Mouse (Mus musculus): ENCODE measurements at regions not wholly inside any gene's neighbourhood (a gene's known extent, or its start where the extent isn't known, plus 50 kb on each side); places are given as distances from the start of the nearest gene placed in this dataset.
"Not testable (repeated sequence)": the region's sequence is repeated elsewhere in the genome, so short reads cannot be mapped to it uniquely, and the experiment has no call there.

- no peak for DNase-seq (ENCODE audit: low spot score in 2 of 2)
- intact Hi-C loops (cut with DNase I) = no loop called here
Observed at GRCm38 (mm10) chr19:51355701-51356100, 677.3 kb upstream of the Sorcs1 start.

DNA sequence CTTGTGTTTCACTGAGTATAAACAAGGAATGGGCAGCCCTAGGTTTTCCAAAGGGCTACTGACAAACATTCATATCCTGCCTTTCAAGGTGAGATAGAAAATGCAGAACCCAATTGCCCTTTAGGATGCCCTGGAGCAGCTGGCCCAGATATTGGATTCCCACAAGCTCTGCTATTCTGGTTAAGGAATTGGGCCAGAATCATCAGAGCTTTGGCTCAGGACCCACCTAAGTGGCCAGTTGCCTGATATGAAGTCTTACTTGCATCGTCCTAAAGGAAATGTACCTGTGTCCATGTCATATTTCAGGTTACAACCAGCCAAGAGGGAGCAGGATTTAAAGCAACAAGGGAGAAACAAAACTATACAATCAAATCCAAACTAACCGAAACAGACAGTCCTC is 662.0 kb upstream of the Sorcs1 start:
- no peak for DNase-seq (ENCODE audit: low spot score in 2 of 2)
- intact Hi-C loops (cut with DNase I) = no loop called here

- intact Hi-C loops (cut with DNase I) = no loop called here
Observed at GRCm38 (mm10) chr19:51330010-51330409, 651.6 kb upstream of the Sorcs1 start.

GRCm38 (mm10) chr19:51303708-51304107 is 625.3 kb upstream of the Sorcs1 start:
- peak in 1 of 2 experiments; percentile 3 for DNase-seq (ENCODE audit: low spot score in 2 of 2)
- intact Hi-C loops (cut with DNase I) = no loop called here

More at GRCm38 (mm10) chr19:51330010-51330409, 651.6 kb upstream of the Sorcs1 start:
- DNase-seq (ENCODE audit: low spot score in 2 of 2) = no peak

DNA sequence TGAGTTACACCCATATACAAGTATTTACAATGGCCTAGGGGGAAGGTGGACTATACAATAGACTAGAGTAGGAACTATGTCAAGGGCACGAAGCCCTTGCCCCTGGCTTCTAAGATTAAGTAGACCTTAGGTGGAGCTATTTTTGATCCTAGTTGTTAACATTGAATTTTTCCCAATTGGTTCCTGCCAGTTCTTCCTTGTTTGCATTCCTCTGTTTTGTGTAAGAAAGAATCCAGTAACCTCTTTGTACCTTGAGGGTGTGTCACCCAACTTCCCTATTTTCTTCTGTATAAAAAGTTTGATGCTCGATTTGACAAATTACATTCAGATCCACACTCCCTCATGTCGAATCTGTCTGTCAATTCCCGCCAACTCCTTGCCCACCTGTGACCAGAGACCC is 618.2 kb upstream of the Sorcs1 start:
- DNase-seq (ENCODE audit: low spot score in 2 of 2); intact Hi-C loops (cut with DNase I): not testable (repeated sequence)

DNA sequence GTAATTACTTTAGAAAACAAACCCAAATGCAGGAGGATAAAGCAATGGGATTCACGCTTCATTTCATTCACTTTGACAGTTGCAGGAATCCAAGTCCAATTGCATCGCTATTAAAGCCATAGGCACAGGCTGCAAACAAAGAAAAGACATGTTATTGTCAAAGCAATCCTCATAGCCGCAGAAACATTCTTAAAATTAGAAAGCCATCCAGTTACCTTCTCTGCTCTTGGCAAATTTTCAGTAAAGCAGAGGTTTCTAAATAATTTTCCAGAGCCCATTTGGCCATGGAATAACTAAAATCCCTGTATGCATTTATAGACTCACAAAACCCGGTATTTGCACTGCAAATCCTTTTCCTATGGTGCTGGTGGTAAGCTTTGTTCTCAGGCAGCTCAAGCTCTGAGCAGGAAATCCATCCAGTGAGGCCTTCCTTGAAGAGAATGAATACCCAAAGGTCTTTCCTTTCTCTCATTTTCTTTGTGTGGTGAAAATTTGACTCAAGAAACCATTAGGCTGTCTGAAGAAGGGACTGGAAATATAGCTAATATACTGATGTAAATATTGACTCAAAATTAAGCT is 590.6 kb upstream of the Sorcs1 start:
- DNase-seq (ENCODE audit: low spot score in 2 of 2) = no peak
- intact Hi-C loops (cut with DNase I) = no loop called here

GRCm38 (mm10) chr19:51240295-51240864 is 561.9 kb upstream of the Sorcs1 start:
- intact Hi-C loops (cut with DNase I) = no loop called here
- no peak for DNase-seq (ENCODE audit: low spot score in 2 of 2)

DNA sequence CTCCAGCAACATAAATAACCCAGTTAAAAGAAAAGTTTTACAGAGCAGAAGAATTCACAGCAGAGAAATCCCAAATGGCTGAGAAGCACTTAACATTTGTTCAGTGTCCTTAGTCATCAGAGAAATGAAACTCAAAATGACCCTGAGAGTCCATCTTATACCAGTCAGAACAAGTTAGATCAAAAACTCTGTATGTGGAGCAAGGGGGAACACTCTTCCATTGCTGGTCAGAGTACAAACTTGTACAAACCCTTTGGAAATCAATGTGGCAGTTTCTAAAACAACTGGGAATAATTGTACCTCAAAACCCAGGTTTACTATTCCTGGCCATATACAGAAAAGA is 559.7 kb upstream of the Sorcs1 start:
- no peak for DNase-seq (ENCODE audit: low spot score in 2 of 2)
- intact Hi-C loops (cut with DNase I) = no loop called here

DNA sequence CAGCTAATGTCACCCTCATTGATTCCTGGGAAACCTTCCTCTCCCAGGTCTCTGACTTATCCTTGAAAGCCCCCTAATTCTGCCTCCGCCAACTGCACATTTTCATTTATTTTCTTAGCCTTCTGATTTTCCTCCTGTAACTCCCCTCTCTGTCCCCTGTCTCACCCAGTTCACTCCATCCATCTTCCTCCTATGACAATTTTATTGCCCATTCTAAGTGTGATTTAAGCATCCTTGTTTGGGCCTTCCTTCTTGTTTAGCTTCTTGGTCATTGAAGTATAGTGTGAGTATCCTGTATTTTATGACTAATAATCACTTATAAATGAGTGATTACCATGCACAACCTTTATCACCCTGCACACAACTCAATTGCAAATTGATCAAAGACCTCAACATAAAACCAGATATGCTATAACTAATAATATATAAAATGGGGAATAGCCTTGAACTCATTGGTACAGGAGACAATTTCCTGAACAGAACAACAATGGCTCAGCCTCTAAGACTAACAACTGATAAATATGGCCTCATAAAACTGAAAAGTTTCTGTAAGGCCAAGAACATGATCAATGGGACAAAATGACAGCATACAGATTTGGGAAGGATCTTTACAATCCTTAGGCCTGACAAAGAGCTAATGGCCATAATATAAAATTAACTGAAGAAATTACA is 559.2 kb upstream of the Sorcs1 start:
- DNase-seq (ENCODE audit: low spot score in 2 of 2) = no peak
- intact Hi-C loops (cut with DNase I) = no loop called here

GRCm38 (mm10) chr19:51232525-51232924 is 554.1 kb upstream of the Sorcs1 start:
- intact Hi-C loops (cut with DNase I) = no loop called here
- DNase-seq (ENCODE audit: low spot score in 2 of 2) = no peak

GRCm38 (mm10) chr19:51226932-51227331 is 548.5 kb upstream of the Sorcs1 start:
- intact Hi-C loops (cut with DNase I) = no loop called here

DNA sequence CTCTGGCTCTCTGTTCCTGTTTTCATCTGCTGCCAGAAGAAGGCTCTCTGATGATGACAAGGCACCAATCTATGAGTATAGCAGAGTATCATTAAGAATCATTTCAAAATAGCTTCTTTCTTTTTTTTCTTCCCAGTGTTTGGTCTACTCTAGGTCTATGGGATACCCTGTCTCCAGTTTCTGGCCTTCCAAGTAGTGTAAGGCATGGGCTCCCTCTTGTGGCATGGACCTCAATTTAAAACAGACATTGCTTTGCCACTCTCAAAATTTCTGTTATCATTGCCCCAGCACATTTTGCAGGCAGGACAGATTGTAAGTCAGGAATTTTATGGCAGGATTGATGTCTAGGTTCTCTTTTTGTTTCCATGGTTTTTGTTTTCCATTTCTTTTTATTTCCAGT is 522.9 kb upstream of the Sorcs1 start:
- peak; percentile 8 to 12 for DNase-seq (ENCODE audit: low spot score in 2 of 2)
- intact Hi-C loops (cut with DNase I) = loop anchor here (2.0 to 10.0 kb wide), 2 partner anchors 943 to 1017 kb away; no protein-coding TSS in a partner anchor

More at GRCm38 (mm10) chr19:51226932-51227331, 548.5 kb upstream of the Sorcs1 start:
- no peak for DNase-seq (ENCODE audit: low spot score in 2 of 2)
